Mouse (Mus musculus): ENCODE results near the gene Zmynd8.
A peak's percentile ranks its signal among the peaks of the same experiment; 100 is the strongest.

Zmynd8 gene

DNA sequence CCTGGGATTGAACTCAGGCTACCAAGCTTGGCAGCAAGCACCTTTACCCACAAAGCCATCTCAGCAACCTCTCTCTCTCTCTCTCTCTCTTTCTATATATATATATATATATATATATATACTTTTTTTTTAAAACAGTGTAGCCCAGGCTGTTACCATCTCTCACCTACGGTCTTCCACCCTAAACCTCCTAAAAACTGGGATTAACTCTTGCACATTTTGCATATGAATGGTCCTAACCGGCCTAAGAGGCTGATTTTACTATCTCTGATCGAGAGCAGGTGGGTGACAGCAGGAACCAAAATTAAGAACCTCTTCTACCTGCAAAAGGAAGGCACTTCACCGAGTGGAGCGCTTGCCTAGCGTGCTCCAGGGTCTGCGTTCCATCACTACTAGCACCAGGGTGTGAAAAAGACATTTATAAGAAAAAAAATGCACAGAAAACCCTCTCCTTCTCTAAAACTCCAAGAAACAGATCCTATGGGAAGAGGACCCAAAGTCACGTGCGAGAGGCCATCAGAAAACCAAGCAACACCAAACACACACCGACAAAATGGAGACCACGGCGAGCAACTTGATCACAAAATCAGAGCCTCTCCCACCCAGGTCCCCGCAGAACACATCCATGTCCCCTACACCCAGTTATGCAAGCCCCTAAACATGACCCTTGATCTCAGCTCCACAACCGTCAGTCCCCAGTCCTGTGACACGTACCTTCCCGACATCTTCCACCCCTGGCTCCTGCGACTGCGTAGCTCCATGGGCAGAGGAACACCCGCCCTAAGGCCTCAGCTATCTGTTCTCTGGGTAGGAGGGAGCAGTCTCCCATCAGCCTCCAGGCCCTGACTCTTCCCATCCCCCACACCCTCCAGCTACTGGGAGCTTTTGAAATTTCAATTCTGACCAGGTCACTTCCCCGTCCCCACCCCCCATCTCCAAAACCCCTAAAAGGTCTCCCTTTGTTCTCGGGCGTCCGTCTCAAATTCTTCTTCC, at the start of gene Zmynd8:
Gene Zmynd8, minus strand, starts transcription at position 815 of the 993 bp plus-strand sequence.
- DNase-seq (ENCODE audit: low read depth, low spot score) = no peak

DNA sequence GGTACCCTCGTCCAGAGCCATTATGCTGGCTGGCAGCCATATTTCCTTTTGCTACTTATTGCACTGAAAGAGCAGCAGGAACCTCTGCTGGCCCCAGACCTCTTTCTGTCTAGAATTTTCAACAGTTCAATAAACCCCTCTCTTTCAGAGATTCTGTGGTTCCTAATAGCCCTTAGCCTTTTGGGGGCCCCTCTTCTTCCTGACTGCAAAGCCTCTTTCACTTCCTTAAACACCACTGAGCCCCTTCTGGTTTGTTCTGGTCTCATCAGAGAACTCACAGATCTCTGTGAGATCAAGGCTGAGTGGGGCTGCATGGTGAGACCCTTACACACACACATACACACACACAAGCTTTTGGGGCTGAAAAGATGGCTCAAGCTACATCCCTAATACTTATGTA, 49.2 kb upstream of the Zmynd8 start:
- no peak for DNase-seq (ENCODE audit: low read depth, low spot score)

DNA sequence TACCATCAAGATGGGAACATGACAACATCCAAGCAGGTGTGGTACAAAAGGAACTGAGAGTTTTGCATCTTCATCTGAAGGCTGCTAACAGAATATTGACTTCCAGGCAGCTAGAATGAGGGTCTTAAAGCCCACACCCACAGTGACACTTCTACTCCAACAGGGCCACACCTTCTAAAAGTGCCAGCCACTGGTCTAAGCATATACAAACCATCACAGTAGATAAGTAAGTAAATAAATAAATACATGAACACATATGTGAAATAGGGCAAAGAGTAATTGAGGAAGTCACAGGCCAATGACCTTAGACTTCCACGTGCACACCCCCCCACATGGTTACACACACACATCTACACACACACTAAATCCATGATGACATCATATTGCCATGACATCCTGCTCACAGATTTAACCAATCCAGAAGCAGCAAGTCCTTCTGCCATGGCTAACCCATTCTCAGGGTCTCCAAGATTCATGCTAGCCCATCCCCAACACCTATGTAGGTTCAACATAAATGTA, 47.3 kb upstream of the Zmynd8 start:
- DNase-seq (ENCODE audit: low read depth, low spot score) = no peak

DNA sequence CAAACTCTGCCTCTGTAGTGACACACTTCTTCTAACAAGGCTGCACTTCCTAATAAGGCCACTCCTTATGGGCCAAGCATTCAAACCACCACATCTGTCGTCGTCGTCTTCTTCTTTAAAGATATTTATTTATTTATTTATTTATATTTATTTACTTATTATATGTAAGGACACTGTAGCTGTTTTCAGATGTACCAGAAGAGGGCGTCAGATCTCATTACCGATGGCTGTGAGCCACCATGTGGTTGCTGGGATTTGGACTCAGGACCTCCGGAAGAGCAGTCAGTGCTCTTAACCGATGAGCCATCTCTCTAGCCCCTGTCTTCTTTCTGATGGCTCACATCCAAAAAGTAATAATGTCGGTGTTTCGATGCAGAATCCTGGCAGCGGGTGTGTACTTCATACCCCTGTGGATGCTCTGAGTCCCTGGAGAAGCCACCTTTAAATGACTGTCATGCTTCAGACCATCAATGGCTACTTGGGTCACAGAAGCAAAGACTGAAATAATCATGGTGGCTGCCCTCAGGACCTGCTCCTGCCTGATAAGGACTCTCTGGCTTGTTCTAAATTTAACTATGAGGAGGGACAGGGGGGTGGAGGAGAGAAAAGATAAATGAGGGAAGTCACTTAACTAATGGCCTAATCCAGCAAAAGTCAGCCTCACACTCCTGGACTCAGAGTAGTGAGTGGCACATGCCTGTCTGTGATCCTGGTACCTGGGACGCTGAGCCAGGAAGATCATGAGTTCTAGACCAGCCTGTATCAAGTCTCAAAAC, 45.9 kb upstream of the Zmynd8 start:
- no peak for DNase-seq (ENCODE audit: low read depth, low spot score)

DNA sequence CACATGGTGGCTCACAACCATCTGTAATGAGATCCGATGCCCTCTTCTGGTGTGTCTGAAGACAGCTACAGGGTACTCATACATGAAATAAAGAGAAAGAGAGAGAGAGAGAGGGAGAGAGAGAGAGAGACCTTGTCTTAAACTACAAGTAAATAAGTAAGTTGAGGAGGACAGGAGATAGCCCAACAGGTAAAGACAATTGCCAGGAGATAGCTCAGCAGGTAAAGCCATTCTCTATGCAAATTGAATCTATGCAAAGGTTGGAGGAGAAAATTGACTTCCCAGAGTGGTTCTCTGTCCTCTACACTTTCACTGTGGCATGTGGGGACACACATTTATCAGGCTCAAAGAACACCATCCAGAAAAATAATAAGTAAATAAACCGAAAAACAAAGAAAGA, 44.3 kb upstream of the Zmynd8 start:
- no peak for DNase-seq (ENCODE audit: low read depth, low spot score)

DNA sequence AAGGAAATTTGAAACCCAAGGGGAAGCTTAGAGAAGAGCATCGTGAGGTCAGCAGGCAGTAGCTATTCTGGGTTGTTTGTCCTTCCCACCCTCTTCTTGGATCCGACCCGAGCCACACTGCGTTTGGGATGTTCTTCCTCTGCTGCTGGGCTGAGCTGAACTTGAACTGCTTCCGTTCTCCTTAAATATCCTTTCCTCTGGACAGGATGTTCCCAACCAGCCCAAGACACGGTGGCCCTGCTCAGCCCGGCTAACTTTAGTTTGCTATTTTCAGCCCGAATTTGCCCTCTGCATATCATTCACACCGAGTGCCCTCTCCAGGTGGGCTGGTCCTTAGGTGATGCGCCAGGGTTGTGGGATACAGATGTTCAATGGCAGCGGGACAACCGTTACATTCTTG, 37.3 kb upstream of the Zmynd8 start:
- no peak for DNase-seq (ENCODE audit: low read depth, low spot score)

DNA sequence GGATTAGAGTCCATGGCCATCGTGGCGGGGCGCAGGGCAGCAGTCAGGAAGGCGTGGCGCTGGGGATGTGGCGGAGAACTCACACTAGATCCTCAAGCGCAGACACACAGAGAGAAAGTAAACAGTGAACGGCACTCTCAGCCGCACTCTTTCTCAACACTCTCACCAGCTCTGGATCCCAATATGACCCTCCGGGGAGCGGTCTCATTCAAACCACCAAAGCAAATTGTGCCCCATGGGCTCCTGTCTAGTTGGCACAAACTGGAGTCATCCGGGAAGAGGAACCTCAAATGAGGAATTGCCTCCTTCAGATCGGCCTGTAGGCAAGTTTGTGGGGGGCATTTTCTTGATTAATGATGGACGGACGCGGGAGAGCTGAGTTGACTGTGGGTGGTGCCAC, 28.9 kb upstream of the Zmynd8 start:
- no peak for DNase-seq (ENCODE audit: low read depth, low spot score)

DNA sequence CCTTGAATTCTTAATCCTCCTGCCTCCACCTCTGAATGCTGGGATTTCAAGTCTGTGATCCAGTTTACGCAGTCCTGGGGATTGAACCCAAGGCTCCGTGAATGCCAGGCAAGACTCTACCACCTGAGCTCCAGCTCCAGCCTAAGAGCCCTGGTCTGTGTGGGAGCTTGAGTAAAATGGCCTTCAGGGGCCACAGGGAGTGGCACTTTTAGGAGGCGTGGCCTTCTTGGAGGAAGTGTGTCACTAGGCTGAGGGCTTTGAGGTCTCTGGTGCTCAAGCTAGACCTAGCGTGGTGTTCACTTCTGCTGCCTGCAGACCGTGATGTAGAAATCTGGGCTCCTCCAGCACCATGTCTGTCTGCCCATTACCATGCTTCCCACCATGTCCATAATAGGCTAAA, 27.4 kb upstream of the Zmynd8 start:
- DNase-seq (ENCODE audit: low read depth, low spot score) = no peak

DNA sequence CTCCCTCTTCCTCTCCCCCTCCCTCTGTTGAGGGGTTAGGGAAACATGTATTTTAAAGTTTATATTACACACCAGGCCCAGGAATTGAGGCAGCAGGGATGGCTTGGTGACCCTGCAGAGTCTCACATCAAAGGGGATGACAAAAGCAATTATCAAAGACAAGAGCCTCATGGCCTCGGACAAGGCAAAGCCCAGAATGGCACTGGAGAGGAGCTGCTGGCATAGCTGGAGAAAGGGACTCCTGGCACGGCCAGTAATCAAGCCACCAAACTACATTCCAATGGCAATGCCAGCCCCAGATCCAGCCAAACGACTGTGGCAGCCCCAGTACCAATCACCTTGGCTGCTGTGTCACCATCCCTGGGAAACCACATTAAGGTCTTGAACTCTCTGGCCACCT, 26.3 kb upstream of the Zmynd8 start:
- DNase-seq (ENCODE audit: low read depth, low spot score) = no peak

DNA sequence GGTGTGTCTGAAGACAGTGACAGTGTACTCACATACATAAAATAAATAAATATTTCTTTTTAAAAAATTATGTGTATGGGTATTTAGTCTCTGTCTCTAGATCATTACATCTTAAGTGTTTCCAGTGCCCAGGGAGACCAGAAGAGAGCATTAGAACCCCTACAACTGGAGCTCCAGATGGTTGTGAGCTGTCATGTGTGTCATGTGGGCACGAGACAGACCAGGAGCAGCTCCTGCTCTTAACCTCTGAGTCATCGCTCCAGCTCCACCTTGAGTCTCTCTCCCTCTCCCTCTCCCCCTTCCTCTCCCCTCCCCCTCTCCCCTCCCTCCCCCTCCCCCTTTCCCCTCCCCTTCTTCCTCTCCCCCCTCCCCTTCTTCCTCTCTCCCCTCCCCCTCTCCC, 25.9 kb upstream of the Zmynd8 start:
- no peak for DNase-seq (ENCODE audit: low read depth, low spot score)

DNA sequence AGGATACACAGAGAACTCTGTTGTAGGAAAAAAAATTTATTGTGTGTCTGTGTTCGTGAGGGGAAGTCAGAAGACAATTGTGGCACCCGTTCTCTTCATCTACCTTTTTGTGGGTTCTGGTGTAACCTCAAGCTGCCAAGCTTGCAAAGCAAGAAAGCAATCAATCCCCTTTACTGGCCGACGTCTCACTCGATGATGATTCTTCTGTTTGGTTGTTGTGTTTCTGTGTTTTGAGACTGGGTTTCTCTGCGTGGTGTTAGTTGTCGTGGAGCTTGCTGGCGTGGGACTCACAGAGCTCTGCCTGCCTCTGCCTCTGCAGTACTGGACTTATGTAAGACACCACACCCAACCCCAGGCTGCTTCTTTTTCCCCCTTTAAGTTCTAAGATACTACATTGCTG, 24.9 kb upstream of the Zmynd8 start:
- no peak for DNase-seq (ENCODE audit: low read depth, low spot score)

DNA sequence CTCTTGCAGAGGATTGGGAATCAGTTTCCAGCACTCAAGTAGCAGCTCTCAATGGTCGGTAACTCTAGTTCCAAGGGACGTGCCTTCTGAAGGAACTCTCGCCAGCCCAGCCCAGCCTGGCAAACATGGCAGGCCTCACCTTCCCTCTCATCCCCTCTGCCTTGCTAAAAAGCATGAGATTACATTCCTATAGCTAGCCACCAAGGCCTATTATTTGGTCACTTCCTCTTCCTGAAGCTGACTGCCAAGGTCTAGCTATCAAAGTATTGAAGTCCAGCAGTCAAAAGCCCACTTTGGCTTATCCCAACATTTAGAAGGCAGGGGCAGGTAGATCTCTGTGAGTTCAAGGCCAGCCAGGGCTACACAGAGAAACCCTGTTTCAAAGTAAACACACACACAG, 24.2 kb upstream of the Zmynd8 start:
- DNase-seq (ENCODE audit: low read depth, low spot score) = no peak

DNA sequence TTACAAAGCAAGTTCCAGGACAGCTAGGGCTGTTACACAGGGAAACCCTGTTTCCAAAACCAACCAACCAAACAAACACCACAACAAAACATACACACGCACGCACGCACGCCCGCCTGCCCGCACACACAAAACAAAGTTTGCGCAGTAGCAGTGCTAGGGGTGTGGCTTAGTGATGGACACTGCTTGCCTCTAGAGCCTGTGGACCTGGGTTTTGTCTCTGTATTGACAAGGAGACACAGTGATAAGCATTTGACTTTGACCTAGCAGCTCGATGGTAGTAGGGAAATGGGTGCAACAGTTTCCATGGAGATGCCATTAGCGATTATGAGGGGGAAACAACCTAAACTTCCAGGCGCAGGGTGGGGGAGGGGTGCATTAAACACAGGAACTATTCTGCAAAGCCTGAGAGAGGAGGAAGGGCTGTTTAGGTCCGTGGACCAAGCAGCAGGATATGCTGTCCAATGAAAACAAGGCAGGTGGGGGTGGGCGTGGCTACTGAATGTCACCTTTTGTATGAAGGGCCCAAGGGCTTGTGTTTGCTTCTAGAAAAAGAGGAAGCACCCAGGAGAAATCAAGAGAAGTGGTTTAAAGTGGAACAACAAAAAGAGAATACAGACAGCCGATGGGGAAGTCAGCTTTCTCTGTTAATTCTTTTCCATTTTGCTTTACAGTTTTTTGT, 23.4 kb upstream of the Zmynd8 start:
- no peak for DNase-seq (ENCODE audit: low read depth, low spot score)

DNA sequence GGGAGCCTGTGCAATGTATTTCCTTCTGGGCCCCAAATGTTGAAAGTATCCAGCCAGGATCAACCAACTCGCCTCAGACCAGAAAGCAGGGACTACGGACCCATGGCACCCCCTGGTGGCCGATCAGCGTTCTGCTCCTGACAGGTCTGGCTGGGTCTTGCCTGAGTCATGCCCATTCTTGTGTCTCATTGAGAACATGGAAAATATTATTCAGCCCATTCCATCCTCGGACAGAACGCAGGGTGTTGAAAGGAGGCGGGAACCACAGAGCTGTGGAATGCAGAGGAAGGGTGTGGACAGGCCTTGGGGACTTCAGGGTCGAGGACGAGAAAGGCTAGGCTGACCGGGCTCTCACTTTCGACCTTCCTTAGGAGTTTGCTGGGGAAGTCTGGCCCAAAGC, 15.5 kb upstream of the Zmynd8 start:
- DNase-seq (ENCODE audit: low read depth, low spot score) = peak; percentile 80

DNA sequence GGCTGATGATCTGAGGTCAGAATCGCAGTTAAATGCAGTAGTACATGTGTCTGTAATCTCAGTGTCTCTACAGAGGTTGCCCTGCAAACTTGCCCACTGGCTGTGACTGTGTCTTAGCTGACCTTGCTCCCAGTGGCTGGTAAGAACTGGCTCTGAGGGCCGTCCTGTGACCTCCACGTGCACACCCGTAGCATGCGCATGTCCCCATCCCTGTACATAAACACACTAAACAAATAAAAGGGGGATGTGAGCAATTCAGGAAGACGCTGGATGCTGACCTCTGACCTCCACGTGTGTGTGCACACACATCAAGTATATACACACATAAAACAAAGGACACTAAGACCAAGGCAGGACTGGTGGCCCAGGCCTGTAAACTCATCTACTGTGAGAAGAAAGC, 14.3 kb upstream of the Zmynd8 start:
- DNase-seq (ENCODE audit: low read depth, low spot score) = no peak

DNA sequence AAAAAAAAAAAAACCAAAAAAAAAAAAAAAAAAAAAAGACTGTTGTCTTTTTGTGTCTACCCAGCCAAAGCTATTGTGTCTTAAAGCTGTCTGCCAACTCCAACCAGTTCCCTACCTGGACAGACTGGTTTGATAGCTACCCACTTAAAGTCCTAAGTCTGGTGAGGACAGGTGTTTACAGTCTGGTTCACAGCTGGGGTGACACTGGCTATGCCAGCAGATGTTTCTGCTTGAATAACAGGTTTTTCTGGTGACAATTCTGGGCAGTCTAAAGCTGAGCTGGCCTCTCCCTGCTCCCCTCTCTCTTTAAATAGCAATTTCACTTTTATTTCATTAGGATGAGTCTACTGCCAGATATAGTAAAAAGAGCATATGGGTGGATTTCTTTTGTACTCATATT, 10.9 kb upstream of the Zmynd8 start:
- no peak for DNase-seq (ENCODE audit: low read depth, low spot score)

DNA sequence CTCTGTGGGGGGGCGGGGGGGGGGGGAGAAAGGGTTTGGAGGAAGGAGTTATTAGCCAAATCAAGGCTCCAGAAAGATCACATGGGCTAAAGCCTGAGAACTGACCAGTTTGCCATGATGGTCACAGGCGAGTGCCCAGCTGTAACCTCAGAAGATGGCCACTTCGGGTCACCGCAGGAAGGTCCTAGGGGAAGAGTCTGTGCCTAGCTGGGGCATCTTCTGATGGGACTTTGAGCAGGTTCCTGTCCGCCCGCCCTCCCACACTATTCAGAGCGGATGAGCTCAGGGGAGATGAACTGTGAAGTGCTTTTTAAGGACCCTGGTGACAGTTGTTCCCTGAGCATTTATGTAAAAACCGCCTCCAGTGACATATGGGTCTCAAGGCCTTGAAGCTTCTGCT, 8.4 kb upstream of the Zmynd8 start:
- DNase-seq (ENCODE audit: low read depth, low spot score) = no peak

DNA sequence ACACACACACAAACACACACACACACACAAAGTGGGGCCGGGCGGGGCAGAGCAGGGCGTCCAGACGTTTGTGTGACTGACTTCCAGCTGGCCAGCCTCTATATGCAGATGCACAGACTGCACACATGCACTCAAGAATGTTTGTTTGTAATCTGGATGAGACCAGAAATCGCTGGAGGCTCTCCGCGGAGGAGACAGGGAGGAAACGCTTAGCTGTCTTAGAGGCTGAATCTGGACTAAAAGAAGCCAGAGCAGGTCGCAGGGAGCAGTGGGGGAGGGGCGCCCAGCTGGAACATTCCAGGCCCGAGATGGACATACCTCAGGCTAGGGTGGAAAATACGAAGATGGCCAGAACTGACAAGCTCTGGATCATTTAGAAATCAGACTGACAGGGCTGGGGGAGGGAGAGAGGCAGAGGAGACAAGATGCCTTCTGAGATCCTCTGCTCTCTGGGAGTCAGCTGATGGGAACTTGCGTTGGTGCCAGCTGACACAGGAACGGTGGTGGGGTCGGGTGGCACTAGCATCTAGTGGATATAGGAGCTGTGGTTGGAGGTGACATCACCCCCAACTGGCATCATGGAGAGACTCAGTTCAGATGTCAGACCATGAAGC, 7.6 kb upstream of the Zmynd8 start:
- no peak for DNase-seq (ENCODE audit: low read depth, low spot score)

DNA sequence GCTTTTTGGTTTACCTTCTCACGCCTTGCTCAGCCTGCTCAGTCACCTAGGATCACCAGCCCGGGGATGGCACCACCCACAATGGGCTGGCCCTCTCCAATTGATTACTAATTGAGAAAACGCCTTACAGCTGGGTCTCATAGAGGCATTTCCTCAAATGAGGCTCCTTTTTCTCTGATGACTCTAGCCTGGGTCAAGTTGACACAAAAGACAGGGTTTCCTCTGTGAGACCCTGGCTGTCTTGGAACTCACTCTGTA, 2.2 kb upstream of the Zmynd8 start:
- DNase-seq (ENCODE audit: low read depth, low spot score) = no peak

DNA sequence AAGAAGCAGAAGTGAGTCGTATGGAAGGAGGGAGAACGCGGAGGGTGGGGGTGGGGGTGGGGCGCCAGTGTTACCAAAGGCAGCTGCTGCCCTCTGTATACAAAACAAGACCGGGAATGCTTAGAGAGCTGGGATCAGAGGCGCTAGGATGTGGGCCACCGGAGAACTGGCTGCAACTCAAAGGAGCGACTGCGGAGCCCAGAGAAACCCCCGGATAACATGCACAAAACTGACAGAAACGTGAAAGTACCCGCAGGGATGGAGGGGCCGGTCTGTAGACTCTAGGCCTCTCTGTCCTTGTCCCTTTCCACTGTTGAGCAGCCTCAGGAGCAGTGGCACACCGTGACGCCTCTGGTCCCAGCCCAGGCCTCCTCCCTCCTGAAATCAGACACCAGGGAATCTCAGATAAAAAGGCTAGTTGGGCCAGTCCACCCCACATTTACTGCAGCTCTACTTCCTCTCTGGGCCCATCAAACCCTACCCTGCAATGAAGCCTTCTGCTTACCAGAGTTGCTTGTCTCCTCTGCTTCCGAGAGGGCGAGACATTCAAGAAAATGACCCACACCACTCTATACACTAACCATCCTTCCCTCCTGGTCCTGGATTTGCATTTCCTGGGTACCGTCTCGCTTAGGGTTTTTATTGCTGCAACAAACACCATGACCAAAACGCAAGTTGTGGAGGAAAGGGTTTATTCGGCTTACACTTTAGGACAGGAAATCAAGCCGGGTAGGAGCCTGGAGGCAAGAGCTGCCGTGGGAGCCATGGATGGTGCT, 1.7 kb upstream of the Zmynd8 start:
- no peak for DNase-seq (ENCODE audit: low read depth, low spot score)

DNA sequence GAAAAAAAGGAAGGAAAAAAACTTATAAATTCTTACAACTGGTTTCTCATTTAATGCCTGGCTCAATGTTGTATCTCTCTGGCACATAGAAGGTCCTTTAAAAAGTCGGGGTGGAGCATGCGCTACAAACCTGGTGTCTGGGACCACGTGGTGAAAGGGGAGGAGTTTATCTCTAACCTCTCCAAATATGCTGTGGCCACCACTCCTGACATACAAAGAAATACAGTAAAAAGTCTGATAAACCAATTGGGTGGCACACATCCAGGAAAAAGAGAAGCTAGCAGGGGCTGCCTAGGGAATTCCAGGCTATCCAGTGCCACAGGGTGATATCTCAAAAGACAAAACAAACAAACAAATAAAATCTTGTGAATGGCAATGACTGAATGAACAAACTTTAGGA, 1.1 kb upstream of the Zmynd8 start:
- no peak for DNase-seq (ENCODE audit: low read depth, low spot score)
